Mouse (Mus musculus): ENCODE data around the gene Tomm40l. TPM values are rescaled to one million over a fixed set of nuclear protein-coding genes. Genes with fewer than 3 reads are reported as not detected.

Tomm40l gene
- polyA plus RNA-seq, 2 experiments: 26.3 to 29.2 TPM

DNA sequence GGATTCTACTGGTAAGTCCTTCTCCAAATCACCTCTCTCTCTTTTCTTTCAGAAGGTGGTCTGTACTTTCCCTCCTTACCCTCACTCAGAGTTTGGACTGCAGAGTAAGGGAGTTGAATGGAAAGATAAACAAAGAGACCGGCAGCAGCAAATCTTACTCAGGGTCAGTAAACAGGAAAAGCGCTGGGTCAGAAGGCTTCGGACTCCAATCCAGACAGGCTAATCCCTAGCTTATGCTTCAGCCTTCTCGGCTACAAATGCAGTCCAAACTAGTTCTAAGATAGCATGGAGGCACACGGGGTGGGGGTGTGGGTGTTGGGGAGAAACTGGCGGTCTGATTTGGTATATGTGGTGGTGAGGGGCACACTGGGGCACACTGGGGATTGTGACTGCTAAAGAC is 15.1 kb upstream of the Tomm40l start:
- H3K36me3 ChIP-seq (ENCODE audit: control insufficient read depth, insufficient read depth, low read length): peaks cover 90% of the 10 kb centered on the region
- no peak for DNase-seq (ENCODE audit: low spot score)
- H3K4me2 ChIP-seq (replicated peaks; ENCODE audit: low read depth, low read length, severe bottlenecking): no peak overlapping the region
- ATAC-seq (ENCODE audit: low FRiP score, low read depth): no peak
- no peaks in the 10 kb centered on the region for H3K27me3 ChIP-seq (ENCODE audit: control insufficient read depth, insufficient read depth, low read length)
- 85% methylated on average over 6 of the region's 6 CpGs for WGBS
- no peaks in the 10 kb centered on the region for H3K9me3 ChIP-seq (ENCODE audit: control insufficient read depth, low read length)
- H3K27ac ChIP-seq (replicated peaks; ENCODE audit: low read depth, low read length): no peak overlapping the region
- H3K4me3 ChIP-seq (replicated peaks; ENCODE audit: low read length): no peak overlapping the region
- no peak for TF ChIP-seq POLR2A (IDR thresholded peaks at IDR 0.05; ENCODE audit: borderline replicate concordance, extremely low read depth, insufficient read depth, insufficient read length)
- no peaks in the 10 kb centered on the region for H3K4me1 ChIP-seq (ENCODE audit: control insufficient read depth, insufficient read depth, low read length)
- no peak overlapping the region for H3K9ac ChIP-seq (ENCODE audit: low read depth, low read length, severe bottlenecking)

DNA sequence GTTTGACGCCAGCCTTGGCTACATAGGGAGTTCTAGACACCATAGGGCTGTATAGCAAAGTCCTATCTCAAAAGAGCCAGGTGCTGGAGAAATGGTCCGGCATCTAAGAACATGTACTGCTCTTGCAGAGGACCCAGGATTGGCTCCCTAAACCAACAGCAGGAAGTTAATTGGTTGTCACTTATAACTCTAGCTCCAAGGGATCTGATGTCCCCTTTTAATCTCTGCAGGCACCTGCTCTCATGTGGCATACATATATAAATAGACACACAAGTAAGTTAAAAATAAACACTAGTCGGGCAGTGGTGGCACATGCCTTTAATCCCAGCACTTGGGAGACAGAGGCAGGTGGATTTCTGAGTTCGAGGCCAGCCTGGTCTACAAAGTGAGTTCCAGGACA is 13.5 kb upstream of the Tomm40l start:
- Histone ChIP-seq H3K4me3 (replicated peaks; ENCODE audit: low read length) (no peak overlapping the region), H3K9me3 (ENCODE audit: control insufficient read depth, low read length) (no peaks in the 10 kb centered on the region), H3K27ac (replicated peaks; ENCODE audit: low read depth, low read length) (no peak overlapping the region), H3K36me3 (ENCODE audit: control insufficient read depth, insufficient read depth, low read length) (peaks cover 73% of the 10 kb centered on the region), H3K9ac (ENCODE audit: low read depth, low read length, severe bottlenecking) (no peak overlapping the region), H3K27me3 (ENCODE audit: control insufficient read depth, insufficient read depth, low read length) (no peaks in the 10 kb centered on the region), H3K4me1 (ENCODE audit: control insufficient read depth, insufficient read depth, low read length) (0 out of 2 replicates have a peak, but pooled peaks cover 3% of the 10 kb centered on the region), H3K4me2 (replicated peaks; ENCODE audit: low read depth, low read length, severe bottlenecking) (no peak overlapping the region)
- ATAC-seq (ENCODE audit: low FRiP score, low read depth) (no peak), DNase-seq (ENCODE audit: low spot score) (no peak)
- WGBS: 86% methylated on average over 4 of the region's 4 CpGs
- no peak for TF ChIP-seq POLR2A (IDR thresholded peaks at IDR 0.05; ENCODE audit: borderline replicate concordance, extremely low read depth, insufficient read depth, insufficient read length)

DNA sequence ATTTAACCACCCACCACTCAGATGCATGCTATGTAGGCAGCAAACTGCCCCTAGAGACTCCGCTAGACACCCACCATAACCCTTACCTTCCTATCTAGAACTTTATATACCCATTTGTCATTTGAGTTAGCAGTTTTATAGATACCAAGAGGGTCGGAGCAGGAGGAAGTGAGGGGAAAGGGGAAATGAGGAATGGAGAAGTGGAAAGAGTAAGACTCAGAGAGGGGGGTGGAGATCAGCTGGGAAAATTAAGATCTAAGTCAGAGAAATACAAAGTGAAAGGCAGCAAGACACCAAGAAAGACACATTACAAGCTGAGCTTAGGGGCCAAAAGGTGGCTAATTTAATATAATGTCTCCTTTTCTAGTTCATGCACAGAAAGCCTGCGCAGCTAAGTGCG is 12.2 kb upstream of the Tomm40l start:
- Histone ChIP-seq H3K9me3 (ENCODE audit: control insufficient read depth, low read length) (no peaks in the 10 kb centered on the region), H3K27ac (replicated peaks; ENCODE audit: low read depth, low read length) (no peak overlapping the region), H3K27me3 (ENCODE audit: control insufficient read depth, insufficient read depth, low read length) (no peaks in the 10 kb centered on the region), H3K36me3 (ENCODE audit: control insufficient read depth, insufficient read depth, low read length) (peaks cover 61% of the 10 kb centered on the region), H3K4me3 (replicated peaks; ENCODE audit: low read length) (no peak overlapping the region), H3K9ac (ENCODE audit: low read depth, low read length, severe bottlenecking) (no peak overlapping the region), H3K4me2 (replicated peaks; ENCODE audit: low read depth, low read length, severe bottlenecking) (no peak overlapping the region), H3K4me1 (ENCODE audit: control insufficient read depth, insufficient read depth, low read length) (0 out of 2 replicates have a peak, but pooled peaks cover 10% of the 10 kb centered on the region)
- ATAC-seq (ENCODE audit: low FRiP score, low read depth) (no peak), DNase-seq (ENCODE audit: low spot score) (no peak)
- TF ChIP-seq POLR2A (IDR thresholded peaks at IDR 0.05; ENCODE audit: borderline replicate concordance, extremely low read depth, insufficient read depth, insufficient read length): no peak
- 81% methylated on average over 4 of the region's 4 CpGs for WGBS

DNA sequence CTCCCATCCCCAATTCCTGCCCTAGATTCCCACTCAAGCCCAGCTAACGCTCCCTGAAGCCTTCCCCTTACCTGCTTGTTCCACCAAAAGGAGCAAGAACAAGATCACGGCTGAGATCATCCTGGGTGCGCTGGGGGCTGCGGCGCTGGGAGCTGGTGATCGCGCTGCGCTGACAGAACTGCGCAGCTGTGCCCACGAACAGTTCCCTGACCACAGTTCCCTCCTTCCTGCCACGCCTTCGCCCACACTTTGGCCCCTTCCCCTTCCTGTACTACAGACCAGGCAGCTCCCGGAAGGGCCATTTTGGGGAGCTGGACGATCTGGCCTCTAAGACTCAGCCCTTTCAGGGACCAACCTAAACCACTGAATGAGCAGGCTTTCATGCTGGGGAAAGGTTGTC is 11.8 kb upstream of the Tomm40l start, which contains the start of gene Fcer1g:
TSS of gene Fcer1g (minus strand) at position 240 of the 400 bp plus-strand sequence.
- H3K4me3 ChIP-seq (replicated peaks; ENCODE audit: low read length): no peak within 1 kb of the TSS
- WGBS: 82% methylated on average over 14 of the region's 14 CpGs

DNA sequence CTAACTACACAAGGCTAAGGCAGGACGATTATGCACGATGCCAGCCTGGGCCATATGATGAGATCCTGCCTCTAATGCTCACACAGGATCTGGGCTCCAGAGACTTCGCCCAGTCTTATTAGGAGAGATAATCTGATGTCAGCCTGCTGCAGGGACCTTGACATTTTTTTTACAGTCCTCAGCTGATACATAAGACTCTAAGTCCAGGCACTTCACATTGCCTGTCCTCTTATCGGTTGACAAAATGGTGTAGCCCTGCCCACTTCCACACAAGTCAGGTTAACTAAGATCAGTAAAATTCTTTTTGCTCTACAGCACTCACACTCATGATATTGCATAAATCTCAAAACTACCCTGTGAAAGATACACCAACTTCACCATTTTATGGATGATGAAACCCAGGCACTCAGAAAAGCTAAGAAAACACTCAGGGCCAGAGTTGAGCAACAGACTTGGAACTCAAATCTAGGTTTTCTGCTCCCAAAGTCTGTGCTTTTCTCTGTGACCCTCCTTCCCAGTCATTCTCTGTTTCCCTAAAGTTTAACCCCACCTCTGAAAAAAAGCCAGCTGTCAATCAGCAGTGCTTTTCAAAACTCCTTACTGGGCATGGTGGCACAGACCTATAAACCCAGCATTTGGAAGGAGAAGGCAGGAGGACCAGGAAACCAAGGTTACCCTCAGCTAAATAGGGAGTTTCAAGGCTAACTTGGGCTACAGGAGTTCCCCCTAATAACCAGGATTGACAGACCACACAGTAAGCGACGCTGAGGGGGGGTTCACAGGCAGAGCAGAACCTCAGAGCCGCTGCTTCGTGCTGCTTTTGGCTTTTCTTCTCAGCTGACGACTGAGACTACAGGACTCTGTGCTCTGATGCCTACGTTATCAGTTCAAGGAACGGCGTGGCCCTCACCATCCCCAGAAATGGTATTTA is 10.8 kb upstream of the Tomm40l start:
- Histone ChIP-seq H3K4me2 (replicated peaks; ENCODE audit: low read depth, low read length, severe bottlenecking) (no peak overlapping the region), H3K4me1 (ENCODE audit: control insufficient read depth, insufficient read depth, low read length) (0 out of 2 replicates have a peak, but pooled peaks cover 10% of the 10 kb centered on the region), H3K36me3 (ENCODE audit: control insufficient read depth, insufficient read depth, low read length) (peaks cover 48% of the 10 kb centered on the region), H3K9ac (ENCODE audit: low read depth, low read length, severe bottlenecking) (no peak overlapping the region), H3K9me3 (ENCODE audit: control insufficient read depth, low read length) (no peaks in the 10 kb centered on the region), H3K27me3 (ENCODE audit: control insufficient read depth, insufficient read depth, low read length) (no peaks in the 10 kb centered on the region), H3K4me3 (replicated peaks; ENCODE audit: low read length) (no peak overlapping the region), H3K27ac (replicated peaks; ENCODE audit: low read depth, low read length) (no peak overlapping the region)
- DNase-seq (ENCODE audit: low spot score) (no peak), ATAC-seq (ENCODE audit: low FRiP score, low read depth) (no peak)
- 85% methylated on average over 12 of the region's 12 CpGs for WGBS
- TF ChIP-seq POLR2A (IDR thresholded peaks at IDR 0.05; ENCODE audit: borderline replicate concordance, extremely low read depth, insufficient read depth, insufficient read length): no peak

More for the DNA sequence above, 11.8 kb upstream of the Tomm40l start, which contains the start of gene Fcer1g:
- no peak for DNase-seq (ENCODE audit: low spot score)
- Histone ChIP-seq H3K4me2 (replicated peaks; ENCODE audit: low read depth, low read length, severe bottlenecking) (no peak within 1 kb of the TSS), H3K36me3 (ENCODE audit: control insufficient read depth, insufficient read depth, low read length) (peaks cover 58% of the 10 kb centered on the region), H3K9ac (ENCODE audit: low read depth, low read length, severe bottlenecking) (no peak within 1 kb of the TSS), H3K27me3 (ENCODE audit: control insufficient read depth, insufficient read depth, low read length) (no peaks in the 10 kb centered on the region), H3K9me3 (ENCODE audit: control insufficient read depth, low read length) (no peaks in the 10 kb centered on the region), H3K27ac (replicated peaks; ENCODE audit: low read depth, low read length) (no peak within 1 kb of the TSS), H3K4me1 (ENCODE audit: control insufficient read depth, insufficient read depth, low read length) (0 out of 2 replicates have a peak, but pooled peaks cover 10% of the 10 kb centered on the region)
- ATAC-seq (ENCODE audit: low FRiP score, low read depth): no peak
- no peak for TF ChIP-seq POLR2A (IDR thresholded peaks at IDR 0.05; ENCODE audit: borderline replicate concordance, extremely low read depth, insufficient read depth, insufficient read length)

All from limb, embryonic 14.5 days (tissue).